Mouse (Mus musculus) gastrocnemius, postnatal 10 days (tissue): ENCODE results near the gene Klhl5. TPM values are rescaled to one million over a fixed set of nuclear protein-coding genes. Genes with fewer than 3 reads are reported as not detected.

Source experiments
- DNase-seq: peaks from one replicate; pipeline ENCODE4 v3.0.0; 2021; ENCODE audit warnings: mixed read lengths
- total RNA-seq, 2 experiments: library from RNA; stranded (reverse); gene quantifications; 2 replicates each; pipeline ENCODE4 v1.2.3; 2021

The Klhl5 gene
- total RNA-seq, 2 experiments from 2014 or later = 12.1 to 15.1 TPM

DNA sequence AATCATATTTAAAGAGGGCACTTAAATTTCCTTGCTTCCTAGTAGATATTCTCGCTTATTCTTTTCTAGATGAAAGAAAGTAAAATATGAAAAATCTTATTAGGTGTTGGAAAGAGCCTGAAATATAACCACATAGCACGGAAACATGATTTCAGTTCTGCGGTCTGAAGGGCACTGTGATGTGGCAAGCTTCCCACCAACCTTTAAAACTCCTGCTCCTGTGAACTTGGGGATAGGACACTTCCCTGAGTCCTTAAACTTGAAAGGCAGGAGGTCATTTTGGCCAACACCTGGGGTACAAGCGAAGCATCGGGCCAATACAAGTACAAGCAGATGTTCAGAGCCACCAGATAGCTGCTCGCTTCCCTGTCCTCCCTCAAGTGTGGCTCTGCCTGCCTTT lies 42.4 kb downstream of the Klhl5 start:
- DNase-seq = no peak

DNA sequence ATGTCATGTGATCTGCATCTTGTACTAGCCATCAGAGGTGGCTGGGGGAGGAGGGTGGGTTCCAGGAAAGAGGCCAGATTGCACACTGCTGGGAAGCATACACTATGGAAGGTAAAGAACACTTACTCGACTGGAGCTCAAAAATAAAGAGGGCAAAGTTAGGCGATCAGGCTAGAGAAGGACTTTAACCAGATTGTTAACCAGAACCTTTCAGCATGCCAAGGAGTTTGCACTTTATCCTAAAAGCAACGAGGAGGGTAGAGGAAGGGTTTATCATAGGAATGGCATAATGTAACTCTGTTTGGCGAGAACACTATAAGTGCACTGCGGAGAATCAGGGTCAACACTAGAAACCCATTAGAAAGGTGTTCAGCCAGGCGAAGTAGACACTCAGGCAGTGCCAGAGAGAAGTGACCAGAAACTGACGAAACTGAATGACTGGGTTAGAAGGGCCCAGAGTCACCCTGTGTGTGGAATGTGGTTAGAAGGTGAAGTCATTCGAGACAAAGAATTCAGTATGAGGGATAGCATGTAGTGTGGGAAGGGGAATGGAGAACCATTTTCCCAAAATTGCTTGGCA lies 43.1 kb downstream of the Klhl5 start:
- no peak for DNase-seq

DNA sequence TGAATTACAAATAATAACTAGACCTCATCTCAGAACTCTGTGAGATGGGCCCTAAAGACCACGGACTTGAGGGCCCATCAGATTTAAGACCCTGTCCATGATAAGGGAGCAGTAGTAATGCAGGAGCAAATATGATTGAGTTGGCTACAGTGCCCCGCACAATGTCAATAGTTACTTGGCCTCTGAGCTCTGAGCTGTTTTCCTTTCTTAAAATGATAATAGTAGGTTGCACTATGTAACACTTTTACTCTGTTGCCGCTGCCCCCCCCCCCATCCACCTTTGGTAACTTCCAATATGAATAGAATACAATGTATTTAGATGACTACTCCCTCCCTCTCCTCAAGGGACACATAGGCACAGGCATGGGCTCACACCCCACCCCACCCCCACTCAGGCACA lies 43.9 kb downstream of the Klhl5 start:
- DNase-seq = no peak

DNA sequence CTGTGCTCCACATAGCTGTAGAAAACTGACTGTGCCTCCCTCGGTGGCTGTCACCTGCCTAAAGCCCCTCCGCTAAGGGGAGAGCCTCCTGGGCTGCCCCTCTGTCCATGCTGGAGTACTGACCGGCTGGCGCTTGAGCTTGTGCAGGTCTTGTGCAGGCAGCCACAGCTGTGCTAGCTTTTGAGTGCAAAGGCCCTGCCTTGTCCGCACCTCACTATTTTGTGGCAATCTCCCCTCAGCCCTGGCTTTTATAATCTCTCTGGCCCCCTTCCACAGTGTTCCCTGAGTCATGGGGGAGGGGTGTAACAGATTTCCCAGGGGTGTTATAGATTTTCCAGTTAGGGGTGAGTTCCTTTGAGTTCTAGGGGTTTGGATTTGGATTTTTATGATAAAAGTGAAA lies 44.4 kb downstream of the Klhl5 start:
- DNase-seq = no peak

DNA sequence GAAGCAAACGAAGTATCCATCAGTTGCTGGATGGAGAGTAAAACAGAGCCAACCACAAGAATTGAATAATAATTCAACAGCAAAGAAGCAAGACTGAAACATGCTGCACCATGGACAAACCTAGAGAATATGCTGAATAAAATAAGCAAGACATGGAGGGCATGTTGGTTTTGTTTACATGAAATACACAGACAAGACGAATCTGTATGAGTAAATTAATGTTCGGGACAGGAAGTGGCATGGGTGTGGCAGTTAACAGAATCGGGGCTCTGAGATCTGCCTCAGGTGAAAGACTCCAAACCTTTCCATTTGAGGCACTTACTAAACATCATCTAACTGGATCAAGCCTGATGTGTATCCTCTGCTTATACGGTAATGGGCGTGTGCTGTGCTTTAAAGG lies 46.9 kb downstream of the Klhl5 start:
- no peak for DNase-seq

DNA sequence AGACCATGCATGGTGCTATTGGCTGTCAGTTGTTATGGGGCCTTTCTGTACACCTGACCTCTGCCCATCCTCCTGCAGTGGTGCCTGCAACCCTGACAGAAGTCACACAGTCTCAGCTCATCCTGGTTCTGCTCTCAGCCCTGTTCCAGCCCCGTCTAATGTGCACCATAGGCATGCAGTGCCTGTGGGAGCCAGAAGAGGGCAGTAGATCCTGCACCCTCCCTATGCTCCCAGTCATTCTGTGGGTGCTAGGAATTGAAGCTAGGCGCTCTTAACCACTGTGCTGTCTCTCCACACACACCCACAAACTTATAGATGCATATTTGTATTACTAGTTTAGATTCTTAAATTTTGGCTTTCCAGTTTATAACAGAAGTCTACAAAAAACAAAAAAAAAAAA lies 49.5 kb downstream of the Klhl5 start:
- DNase-seq = peak; percentile 35

DNA sequence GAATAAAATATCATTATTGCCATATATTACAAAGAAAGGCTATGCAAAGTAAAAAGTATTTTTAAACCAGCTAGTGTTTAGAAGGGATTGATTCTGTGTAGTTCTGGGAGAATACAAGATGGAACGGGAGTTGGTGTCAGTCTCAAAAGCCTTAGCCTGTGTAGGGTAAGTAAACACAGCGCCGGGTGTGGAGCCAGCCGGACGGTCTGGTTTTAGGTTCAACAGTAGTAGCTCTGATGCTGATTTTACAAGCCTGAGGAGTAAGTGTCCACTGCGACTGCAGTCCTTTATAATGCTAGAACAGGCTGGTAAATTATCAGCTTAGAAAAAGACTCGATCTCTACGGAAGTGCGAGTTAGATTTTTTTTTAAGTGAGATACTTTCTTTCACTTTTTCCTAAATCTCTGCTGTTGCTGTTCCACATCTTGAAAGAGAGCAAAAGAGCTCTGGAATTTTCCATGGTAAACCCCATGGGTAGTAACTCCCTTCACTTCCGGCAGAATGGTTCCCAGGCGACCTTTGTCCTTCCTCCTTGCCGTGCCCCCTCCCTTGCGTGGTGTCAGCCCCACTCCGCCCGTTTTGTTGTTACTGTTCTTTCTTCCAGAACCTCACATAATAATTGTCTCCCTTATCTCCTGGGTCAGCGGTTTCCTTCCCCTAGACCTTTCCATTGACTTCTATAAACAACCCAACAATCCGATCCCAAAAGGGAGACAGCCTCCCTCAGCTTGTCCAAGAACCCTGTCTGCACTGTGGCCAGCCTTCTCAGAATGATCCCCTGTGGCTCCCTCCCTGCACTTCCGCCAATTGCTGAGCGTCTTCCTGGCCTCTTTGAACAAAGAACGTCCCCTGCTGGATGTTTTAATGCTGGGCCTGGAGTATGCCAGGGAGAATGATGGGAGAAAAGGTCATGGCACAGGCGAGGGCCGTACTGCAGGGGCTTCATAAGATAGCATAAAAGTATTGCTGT lies 50.4 kb downstream of the Klhl5 start:
- peak; percentile 35 for DNase-seq

DNA sequence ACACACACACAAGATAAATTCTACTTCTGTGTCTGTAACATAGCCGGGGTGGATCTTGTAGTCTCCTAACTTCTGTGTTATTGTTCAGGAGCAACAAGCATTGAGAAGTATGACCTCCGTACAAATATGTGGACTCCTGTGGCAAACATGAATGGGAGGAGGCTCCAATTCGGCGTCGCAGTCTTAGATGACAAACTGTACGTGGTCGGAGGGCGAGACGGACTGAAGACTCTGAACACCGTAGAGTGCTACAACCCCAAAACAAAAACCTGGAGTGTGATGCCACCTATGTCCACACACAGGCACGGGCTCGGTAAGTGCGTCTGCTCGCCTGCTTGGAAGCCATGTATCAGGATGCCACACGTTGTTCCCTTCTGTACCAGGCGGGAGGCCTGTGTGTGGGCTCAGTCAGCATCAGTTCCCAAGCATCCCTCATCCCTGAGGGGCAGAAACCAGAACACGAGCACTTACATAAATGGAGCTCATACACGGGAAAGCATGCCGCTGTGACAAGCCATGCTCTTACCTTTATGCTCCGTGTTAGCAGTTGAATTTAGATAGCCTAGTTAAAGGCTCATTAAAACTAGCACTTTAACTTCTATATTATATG lies 51.5 kb downstream of the Klhl5 start:
- DNase-seq = no peak

DNA sequence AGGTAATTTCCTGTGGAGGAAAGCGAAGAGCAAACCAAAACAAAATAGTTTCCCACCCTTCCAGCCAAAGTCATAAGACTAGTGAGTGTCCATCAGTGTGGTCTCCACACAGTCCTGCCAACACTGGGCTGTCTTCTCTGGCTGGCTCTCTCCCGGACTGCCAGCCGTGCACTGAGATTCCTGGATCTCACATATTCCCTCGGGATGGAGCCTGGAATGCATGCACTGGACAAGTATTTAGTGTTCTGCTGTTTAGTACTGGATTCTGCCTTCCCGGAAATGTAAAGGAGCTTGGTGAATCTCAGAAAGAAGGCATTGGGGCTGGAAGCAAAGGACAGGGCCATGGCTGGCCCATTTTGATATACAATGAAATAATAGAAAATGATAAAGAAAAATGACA lies 55.7 kb downstream of the Klhl5 start:
- no peak for DNase-seq

DNA sequence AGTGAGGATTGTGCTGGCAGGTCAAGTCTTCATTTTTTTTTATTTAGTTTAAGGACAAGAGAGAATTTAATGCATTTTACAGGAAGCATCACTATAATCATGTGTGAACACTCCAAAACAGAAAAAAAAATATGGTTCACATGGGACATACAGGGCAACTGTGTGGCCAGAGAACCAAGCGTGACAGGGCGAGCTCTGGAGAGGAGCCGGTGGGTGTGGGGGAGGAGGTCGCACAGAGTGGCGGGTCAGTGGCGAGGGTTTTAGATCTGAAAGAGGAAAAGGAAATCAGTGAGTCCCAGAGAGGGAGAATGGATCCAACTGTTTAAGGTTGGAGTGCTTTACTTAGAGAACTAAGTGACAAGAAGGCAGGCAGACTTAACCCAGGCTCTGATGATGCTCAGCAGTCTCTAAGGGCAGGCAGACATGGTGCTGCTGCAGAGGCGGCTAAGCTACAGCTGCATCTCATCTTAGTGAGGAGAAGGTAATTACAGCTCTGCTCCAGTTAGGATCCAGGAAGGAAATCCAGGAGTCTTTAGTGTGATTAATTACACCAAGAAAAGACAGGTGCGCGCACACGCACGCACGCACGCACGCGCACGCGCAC lies 56.3 kb downstream of the Klhl5 start:
- no peak for DNase-seq

DNA sequence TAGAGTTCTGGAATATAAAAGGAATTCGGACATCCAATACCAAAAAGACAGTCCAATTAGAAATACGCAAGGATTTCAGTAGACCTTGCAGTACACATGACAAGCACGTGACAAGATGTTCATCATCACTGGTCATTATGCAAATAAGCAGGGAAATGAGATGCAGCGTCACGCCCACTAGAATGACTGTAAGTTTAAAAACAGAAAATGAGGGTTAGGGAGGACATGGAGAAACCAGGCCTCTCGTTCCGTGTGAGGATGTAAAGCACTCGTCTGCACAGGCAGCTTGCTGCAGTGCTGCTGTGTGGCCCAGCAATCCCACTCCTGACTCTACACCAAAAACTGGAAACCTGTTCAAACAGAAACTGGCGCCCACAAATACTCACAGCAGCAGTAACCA lies 62.9 kb downstream of the Klhl5 start:
- DNase-seq = no peak

DNA sequence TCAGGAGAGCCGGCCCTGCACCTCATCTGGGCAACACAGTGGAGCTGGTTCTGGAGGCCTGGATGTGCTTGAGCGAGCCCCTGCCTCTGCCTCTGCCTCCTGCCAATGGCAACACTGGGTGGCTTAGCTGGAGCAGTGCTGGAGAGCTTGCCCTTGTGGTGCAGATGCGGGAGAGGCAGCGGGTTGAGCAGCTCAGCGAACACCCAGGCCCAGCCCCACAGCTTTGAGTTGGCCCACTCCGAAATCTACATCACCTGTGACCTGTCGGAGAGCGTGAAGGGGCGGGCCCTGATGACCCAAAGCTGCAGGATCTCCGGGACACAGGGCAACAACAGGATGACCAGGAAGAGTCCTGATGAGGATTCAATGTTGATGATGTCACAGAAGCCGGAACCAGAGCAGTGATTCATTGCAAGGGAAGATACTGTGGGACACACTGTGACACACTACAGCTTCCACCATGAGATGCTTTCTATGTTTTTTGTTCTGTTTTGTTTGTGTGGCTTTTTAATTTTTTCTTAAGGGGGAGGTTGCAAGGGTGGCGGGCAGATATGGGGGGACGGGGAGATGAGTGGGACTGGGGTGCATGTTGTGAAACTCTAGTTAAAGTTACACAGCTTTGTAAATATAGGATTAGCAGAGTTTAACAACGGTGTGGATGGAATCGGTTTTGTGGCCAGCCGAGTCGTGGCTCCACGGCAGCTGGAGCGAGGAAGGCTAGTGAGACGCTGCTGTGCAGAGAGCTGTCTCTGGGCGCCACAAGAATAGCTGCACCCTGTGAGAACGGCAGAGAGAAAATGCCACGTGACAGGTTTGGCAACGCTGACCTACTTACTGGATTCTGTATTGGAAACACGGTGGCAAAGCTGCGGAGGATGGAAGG lies 67.9 kb downstream of the Klhl5 start:
- no peak for DNase-seq

DNA sequence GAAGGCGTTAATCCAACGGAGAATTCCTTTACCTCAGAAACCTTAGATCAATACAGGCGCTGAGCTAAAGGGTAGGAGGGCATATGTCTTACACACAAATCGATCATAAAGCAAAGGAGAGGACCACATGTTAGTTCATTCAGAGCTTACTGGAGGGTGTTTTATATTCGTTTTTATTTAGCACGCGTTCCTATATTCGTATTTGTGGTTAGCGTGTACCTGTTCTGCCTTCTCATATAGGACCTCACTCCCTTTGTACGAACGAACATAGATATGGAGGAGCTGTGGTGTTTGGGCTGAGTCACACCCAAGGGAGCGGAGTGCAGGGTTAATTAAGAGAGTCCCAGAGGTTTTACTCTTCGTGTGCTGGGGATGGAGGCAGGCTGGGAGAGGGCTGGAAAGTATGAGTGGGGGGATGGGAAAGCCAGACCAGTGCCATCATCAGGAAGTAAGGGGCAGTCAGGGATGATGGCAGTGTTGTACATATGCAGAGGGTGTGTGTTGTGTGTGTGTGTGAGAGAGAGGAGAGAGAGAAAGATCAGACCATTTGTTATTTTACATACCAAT lies 68.7 kb downstream of the Klhl5 start:
- no peak for DNase-seq

DNA sequence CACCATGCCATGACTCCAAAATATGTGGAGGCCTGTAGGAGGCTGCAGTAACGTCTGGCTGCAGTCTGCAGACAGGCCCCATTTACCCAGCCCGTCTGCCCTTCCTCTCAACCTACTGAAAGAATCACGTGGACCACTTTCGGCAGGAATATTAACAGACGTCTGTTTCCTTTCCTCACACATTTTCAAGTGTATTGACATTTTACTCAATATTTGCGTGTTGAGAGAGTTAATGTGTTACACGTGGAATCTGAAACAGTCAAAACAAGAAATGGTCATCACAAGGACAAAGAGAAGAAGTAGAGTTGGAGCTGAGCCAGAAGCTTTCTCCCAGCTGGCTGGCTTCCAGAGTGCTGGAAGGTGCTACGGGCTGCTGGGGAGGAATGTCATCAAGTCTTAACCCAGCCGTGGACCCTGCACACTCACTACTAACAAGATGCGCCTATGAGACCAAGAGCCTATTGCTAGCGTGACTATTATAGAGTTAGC lies 69.7 kb downstream of the Klhl5 start:
- no peak for DNase-seq

DNA sequence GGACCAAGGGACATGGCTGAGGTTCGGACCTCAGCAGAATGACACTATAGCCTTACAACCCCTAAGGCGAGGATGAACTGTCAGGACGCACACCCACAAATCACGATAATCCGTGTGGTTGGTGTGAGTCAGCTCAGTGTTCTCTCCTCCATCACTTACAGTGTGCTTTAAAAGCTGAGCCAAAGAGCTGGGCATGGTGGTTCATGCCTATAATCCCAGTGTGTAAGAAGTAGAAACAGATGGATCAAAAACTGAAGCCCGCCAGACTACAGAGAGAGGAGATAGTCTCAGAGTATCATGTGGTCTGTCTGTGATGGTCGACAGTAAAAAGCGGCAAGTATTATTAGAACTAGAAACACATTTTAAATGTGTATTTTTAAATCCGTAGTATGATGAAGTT lies 71.1 kb downstream of the Klhl5 start:
- no peak for DNase-seq

DNA sequence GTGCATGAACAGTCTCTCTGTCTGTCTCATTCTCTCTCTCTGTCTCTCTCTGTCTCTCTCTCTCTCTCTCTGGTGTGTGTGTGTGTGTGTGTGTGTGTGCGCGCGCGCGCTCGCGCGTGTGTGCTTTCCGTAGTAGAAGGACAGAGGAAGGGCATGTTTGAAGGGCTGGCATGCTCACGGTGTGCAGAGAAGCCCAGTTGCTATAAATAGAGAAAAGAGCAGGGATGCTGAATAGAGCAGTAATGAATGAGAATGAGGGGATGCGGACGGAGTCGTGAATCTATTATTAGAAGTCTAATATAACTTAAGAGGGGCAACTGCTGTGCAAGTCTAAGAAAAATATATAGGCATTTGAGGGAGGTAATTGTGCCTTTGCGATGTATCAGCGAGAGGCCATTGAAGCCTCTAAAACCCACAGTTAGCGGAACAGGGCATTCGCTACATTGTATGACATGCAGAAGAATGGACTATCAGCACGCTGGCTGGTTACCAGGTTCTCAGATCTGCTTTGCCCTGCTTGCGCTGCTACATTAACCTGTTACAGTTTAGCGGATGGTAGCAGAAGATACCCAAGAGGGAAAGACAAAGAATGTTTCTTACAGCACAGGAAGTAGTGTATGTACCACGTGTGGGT lies 73.9 kb downstream of the Klhl5 start:
- no peak for DNase-seq

DNA sequence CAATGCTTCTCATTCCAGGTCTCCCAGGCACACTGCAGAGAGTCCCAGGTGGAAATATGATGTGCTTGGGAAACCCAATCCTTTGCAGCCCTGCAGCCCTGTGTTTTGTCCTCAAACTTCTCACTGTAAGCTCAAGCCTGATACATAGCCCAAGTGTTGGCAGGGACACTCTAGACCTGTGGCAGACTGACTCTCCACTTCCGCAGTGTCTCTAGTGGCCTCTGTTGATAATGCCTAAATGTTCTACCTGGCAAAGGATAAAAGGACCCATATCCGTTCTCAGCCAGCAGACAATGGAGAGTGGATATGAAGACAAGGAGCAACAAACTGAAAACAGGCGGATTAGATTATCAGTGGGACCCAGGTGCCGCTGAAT lies 74.4 kb downstream of the Klhl5 start:
- no peak for DNase-seq

DNA sequence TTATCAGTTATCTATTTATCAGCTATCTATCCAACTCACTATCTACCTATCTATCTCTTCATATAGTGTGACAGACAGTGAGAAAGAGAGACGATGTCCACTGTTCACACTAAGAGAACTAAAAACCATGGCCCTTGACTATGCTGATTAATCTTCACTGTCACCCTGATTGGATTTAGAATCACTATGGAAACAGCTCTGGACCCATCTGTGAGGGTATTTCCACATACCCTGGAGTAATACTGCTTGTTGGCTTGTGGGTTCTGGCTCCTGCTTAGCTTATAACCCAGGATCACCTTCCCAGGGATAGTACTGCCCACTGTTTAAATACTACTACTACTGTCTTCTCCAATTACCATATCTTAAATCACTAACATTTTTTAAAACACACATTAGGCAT lies 74.9 kb downstream of the Klhl5 start:
- no peak for DNase-seq

DNA sequence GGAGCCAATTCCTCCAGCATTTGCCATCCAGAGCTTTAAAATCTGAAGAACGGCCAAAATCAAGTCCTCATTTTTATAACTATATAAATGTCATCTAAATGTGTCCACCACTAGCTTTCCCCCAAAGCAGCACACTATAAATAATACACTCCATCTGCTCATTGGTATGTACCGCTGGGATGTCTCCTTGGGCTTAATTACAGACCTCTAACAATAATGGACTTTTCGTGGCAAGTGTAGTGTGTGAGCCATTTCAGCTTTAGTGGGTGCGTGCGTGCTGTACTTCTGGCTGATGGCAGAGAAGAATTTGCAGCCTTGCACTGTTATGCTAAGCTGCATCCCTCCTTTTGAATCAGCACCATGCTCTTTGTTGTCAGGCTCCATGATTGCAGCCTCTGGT lies 84.3 kb downstream of the Klhl5 start:
- no peak for DNase-seq

DNA sequence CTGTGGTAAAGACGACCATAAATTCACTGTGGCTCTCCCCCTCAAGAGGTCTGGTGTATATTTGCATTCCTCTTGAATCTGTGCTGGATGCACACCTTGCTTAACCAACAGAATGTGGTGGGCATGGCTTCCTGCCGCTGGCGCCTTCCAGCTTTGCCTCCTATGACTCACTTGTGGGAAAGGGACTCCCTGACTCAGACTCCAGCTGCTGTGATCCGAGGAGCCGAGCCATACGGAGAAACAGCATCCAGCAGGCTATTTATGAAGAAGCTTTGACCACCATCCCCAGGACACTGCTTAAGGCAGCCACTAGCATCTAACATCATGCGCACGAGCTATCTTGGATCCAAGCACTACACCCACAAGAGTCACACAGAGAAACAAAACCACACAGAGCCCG lies 87.1 kb downstream of the Klhl5 start:
- DNase-seq = no peak
